Mouse (Mus musculus) left cerebral cortex, postnatal 10 days (tissue): ENCODE measurements around the gene Dnaic2. TPM values are rescaled to one million over a fixed set of nuclear protein-coding genes. Genes with fewer than 3 reads are reported as not detected.
A peak's percentile ranks its signal among the peaks of the same experiment; 100 is the strongest.

ENCODE experiments used
- DNase-seq, 2 experiments: peaks; one replicate each; pipeline ENCODE4 v3.0.0; 2021 to 2022; ENCODE audit warnings: low spot score in 2 of 2, mixed read lengths in 1 of 2; ENCODE audit errors: extremely low spot score in 1 of 2
- intact Hi-C: fragments of 180-260 bp; cut with DNase I; formaldehyde crosslinking; loops from one replicate; pipeline ENCODE4 v1.15.1; 2025
- total RNA-seq, 2 experiments: library from RNA; stranded (reverse); gene quantifications; 2 replicates each; pipeline ENCODE4 v1.2.3; 2021

The Dnaic2 gene
- total RNA-seq, 2 experiments from 2014 or later = 0.59 to 1.0 TPM

DNA sequence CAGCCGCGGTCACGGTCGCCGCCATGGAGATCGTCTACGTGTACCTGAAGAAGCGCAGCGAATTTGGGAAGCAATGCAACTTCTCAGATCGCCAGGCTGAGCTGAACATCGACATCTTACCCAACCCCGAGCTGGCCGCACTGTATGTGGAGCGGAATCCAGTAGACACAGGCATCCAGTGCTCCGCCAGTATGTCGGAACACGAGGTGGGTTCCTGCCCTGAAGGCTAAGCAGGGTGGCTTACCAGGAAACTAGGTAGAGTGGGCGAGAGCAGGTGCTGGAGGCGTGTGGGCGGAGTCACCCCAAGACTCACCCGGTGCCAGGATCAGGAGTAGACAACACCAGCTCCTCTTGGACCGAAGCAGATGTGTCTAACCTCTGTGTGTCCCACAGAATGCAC, 5.7 kb downstream of the Dnaic2 start:
- intact Hi-C loops = no loop called here
- DNase-seq = no peak

DNA sequence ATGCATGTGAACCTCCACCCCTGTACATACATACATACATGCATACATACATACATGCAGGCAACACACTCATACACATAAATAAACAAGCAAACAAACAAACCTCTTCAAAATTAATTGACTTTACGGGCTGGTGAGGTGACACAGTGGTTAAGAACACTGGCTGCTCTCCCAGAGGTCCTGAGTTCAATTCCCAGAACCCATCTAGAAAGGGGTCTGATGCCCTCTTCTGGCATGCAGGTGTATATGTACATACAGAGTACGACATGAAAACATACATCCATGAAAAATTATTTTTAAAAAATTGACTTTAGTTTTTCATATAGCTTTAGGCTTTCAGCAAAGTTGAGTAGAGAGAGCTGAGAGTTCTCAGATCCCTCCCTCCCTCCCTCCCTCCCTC, 8.9 kb downstream of the Dnaic2 start:
- DNase-seq = no peak
- intact Hi-C loops = no loop called here

DNA sequence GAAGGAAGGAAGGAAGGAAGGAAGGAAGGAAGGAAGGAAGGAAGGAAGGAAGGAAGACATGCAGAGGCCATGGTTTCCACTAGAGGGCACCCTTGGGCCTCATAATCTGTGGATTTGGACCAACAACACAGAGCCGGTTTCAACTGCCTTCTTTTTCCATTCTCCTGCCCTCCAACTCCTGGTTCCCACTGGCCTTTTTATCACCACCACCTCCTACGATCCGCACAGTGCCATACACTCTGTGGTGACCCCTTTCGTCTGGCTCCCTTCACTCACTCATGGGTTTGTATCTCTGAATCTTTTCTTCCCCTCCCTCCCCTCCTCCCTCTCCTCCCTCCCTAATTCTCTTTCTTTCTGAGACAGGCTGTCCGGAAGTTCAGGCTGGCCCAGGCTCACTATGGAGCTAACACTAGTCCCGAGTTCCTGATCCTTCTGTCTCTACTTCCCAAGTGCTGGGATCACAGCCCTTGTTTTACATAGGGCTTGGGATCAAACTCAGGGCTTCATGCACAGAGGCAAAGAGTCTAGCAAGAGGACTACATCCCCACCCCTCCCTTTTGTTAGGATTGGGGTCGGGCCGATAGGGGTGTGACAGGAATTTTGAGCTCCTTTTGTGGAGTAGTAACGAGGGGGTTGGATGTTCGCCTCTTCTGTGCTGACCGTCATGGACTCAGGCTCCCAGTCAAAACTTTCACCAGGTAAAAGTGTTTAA, 9.9 kb downstream of the Dnaic2 start:
- intact Hi-C loops = no loop called here
- DNase-seq = peak; percentile 28 to 60

GRCm38 (mm10) chr11:114740598-114740997, 13.4 kb downstream of the Dnaic2 start:
- intact Hi-C loops = no loop called here
- no peak for DNase-seq

- intact Hi-C loops = no loop called here
- no peak for DNase-seq
Observed at GRCm38 (mm10) chr11:114741451-114741850, 14.2 kb downstream of the Dnaic2 start.

- intact Hi-C loops = loop anchor here (2.0 to 5.0 kb wide), 2 partner anchors 44 to 167 kb away; no protein-coding TSS in a partner anchor
- peak; percentile 83 to 91 for DNase-seq
Observed at GRCm38 (mm10) chr11:114745134-114745533, 17.9 kb downstream of the Dnaic2 start.

- intact Hi-C loops = loop anchor here (5.0 kb wide), 1 partner anchor 165 kb away; no protein-coding TSS in a partner anchor
- DNase-seq = no peak
Observed at GRCm38 (mm10) chr11:114747564-114748138, 20.4 kb downstream of the Dnaic2 start.

DNA sequence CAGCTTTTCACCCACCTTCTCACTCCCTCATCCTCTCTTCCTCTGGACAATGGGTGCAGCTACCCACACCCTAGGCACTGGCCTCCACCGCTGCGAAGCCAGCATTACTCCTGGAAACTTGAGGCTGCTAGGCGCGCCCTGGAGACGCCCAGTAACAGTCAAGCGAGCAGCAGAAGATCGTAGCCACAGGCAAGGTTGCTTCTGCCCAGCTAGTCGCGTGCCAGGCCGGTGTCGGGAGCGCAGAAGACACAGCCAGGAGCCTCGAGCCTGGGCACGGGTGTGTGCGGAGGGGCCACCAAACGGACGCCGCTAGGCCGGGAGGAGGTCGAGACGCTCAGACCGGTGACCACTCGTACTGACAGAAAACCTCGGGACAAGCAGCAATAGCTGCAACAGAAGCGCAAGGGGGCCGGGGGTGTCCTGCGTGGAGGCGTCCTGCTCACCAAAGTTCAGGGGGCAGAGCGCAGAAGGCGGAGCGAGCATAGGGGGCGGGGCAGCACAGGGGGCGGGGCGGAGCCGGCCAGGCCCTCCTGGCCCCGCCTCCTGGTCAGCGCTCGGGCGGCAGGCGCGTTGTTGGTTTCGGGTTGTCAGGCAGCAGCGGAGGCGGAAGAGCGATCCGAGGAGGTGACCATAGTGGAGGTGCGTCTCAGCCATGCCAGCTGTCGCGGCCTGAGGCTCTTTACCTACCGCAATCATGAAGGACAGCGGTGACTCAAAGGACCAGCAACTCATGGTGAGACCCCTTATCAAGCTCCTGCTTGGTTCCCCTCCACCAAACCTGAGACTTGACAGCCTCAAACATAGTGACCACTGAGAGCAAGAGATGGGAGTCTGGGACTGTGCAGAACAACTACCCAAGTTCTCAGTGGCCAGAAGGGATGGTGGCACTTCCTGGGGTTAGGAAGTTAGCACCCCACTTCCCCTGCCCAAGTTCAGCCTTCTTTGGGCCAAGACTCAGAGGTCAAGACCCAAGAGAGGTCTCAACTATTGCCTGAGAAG, 37.9 kb downstream of the Dnaic2 start, which contains the start of gene Kif19a:
Gene Kif19a, plus strand, starts transcription at position 569 of the 999 bp plus-strand sequence.
- intact Hi-C loops = no loop called here
- peak in 1 of 2 experiments; percentile 65 for DNase-seq

DNA sequence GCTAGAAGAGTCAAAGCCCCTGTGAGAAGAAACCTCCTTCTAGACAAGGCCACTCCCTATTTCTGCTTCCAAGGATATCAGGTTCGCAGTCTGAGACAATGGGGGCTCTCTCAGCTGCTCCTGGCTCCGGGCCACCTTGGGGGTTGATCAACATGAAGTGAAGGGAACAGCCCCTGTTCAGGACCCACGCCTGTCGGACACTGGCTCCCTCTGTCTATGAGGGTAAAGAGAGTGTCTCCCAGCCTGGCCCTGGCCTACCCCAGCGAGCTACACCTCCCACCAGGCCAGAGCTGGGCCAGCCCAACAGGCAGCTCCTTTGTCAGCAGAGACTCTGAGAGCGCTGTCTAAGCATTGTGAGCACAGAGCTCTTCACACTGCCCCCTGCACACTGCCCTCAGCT, 42.7 kb downstream of the Dnaic2 start:
- intact Hi-C loops = no loop called here
- peak in 1 of 2 experiments; percentile 63 for DNase-seq

GRCm38 (mm10) chr11:114771896-114772295, 44.7 kb downstream of the Dnaic2 start:
- intact Hi-C loops = no loop called here
- no peak for DNase-seq

DNA sequence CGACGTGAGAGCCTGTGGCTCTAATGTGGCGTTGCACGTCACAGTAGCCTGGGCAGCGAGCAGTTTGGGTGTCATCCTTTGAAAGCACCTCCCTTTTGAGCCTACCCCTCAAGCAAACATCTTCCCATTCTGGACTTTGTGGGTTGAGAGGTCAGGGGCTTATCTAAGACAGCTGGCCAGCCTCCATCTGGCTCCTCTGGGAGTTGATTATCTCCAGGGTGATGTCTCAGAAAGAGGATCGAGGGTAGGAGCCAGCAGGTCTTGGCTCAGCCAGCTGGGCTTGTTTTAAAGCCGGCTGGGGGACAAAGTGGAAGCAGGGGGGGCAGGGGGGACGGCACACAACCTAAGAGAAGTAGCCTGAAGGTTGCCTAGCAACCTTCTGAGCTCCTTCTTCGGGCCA, 52.9 kb downstream of the Dnaic2 start:
- DNase-seq = no peak
- intact Hi-C loops = no loop called here

- intact Hi-C loops = loop anchor here (5.0 kb wide), 1 partner anchor 109 kb away; the partner anchor contains the start of gene Ttyh2
- no peak for DNase-seq
Observed at GRCm38 (mm10) chr11:114785892-114786291, 58.7 kb downstream of the Dnaic2 start.

GRCm38 (mm10) chr11:114786326-114786725, 59.1 kb downstream of the Dnaic2 start:
- intact Hi-C loops = loop anchor here (5.0 kb wide), 1 partner anchor 109 kb away; the partner anchor contains the start of gene Ttyh2
- peak in 1 of 2 experiments; percentile 59 for DNase-seq

DNA sequence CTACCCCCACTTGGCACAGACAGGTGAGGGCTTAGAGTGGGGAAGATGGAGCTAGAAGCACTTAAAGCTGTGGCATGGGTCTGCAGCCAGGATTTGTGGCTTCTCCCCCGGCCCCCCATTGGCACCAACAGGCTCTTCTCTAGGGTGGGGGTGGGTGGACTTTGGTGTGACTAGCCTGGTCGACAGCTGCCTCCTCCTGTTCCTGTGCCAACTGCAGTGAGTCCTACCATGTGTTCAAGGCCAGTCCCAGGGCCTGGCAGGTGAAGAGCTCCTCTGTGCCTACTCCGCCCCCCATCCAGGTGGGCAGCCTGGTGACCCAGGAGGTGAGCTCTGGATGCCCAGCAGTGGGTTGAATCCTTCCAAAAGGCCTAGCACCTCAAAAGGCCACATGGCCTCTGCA, 60.4 kb downstream of the Dnaic2 start:
- no peak for DNase-seq
- intact Hi-C loops = loop anchor here (2.0 to 5.0 kb wide), 2 partner anchors 43 to 110 kb away; partner anchors contain the start of gene Ttyh2

- intact Hi-C loops = loop anchor here (2.0 to 5.0 kb wide), 2 partner anchors 44 to 112 kb away; partner anchors contain the start of gene Ttyh2
- DNase-seq = peak in 1 of 2 experiments; percentile 90
Observed at GRCm38 (mm10) chr11:114789061-114789714, 62.0 kb downstream of the Dnaic2 start.

DNA sequence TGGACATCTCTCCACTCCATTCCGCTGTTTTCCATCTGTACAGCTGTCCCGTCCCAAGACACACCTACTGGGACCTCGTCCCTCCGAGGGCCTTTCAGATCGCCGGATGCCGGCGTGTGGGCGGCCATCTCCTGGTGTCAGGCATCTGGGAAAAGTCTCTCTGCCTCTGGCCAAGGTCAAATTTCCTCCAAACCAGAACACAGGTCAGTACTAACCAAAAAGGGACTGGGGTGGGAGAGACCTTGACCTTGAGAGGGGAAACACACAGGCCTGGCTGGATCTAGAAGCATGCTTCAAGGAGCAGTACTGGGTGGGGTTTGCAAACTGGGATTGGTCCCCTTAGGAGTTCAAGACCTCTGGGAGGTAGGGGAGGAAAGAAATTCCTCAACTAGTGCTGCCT, 62.5 kb downstream of the Dnaic2 start:
- intact Hi-C loops = loop anchor here (2.0 to 5.0 kb wide), 2 partner anchors 45 to 112 kb away; partner anchors contain the start of gene Ttyh2
- DNase-seq = no peak

DNA sequence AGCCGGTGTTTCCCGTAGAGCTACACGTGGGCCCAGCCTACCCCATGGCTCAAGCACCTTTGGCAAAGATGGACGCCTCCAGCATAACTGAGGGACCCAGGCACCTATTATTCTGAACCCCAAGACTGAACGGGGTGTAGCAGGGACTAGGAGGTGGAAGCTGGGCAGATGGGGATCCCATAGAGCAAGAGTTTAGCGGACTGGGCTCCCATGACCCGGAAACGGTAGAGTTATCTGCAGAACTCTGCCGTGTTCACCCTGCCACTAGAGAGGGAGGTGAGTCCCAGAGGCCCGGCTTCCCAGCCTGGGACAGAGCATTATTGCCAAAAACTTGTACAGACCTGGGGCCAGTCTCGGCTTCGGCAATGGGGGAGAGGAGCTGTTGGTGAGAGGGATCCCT, 63.0 kb downstream of the Dnaic2 start:
- intact Hi-C loops = no loop called here

DNA sequence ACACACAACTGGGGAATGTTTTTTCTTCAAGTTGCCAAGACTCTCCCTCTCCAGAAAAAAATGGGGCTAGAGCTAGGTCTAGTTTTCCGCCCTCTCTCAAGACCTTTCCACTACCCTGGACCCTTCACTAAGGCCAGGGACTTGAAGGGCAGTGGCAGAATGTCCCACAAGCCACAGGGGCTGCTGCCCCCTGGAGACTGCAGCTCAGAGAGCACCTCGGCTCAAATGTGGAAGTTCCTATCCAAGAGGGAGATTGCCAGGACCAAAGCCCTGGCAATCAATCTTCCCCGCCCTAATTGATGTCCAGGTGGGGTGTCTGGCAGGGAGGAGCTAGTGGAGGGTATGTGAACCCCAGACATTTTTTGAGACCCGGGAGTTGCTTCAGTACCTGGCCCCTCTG, 63.6 kb downstream of the Dnaic2 start:
- no peak for DNase-seq
- intact Hi-C loops = no loop called here

More for the DNA sequence above, 63.0 kb downstream of the Dnaic2 start:
- DNase-seq = no peak
